Mouse (Mus musculus): Measurements from ENCODE around the gene Dnah1. TPM values are rescaled to one million over a fixed set of nuclear protein-coding genes. Genes with fewer than 3 reads are reported as not detected.

Dnah1 gene
- polyA plus RNA-seq, 2 experiments: 5.6 to 12.1 TPM

DNA sequence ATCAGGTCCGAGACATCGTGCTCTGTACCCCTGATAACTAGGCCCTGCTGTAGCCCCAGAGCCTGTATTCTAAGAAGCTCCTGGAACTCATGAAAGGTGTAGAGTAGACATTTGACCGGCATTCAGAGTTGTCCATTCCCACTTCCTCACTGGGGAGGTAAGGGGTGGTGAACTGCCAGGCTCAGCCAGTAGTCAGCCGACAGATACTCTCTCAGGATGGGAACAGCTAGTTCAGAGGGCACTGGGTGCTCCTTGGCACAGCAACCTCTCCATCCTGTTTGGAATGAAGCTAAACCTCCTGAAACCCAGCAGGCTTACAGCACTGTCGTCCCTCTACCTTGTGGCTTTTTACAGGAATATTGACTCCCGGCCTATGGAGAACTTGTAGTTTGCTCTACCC lies 111.8 kb downstream of the Dnah1 start:
- Histone ChIP-seq H3K27ac (replicated peaks; ENCODE audit: low read depth, low read length) (no peak overlapping the region), H3K4me2 (replicated peaks; ENCODE audit: low read depth, low read length, severe bottlenecking) (no peak overlapping the region), H3K4me3 (replicated peaks; ENCODE audit: low read length) (no peak overlapping the region), H3K9me3 (ENCODE audit: control insufficient read depth, low read length) (no peaks in the 10 kb centered on the region), H3K27me3 (ENCODE audit: control insufficient read depth, insufficient read depth, low read length) (no peaks in the 10 kb centered on the region), H3K4me1 (ENCODE audit: control insufficient read depth, insufficient read depth, low read length) (0 out of 2 replicates have a peak, but pooled peaks cover 11% of the 10 kb centered on the region), H3K36me3 (ENCODE audit: control insufficient read depth, insufficient read depth, low read length) (no peaks in the 10 kb centered on the region), H3K9ac (ENCODE audit: low read depth, low read length, severe bottlenecking) (no peak overlapping the region)
- TF ChIP-seq POLR2A (IDR thresholded peaks at IDR 0.05; ENCODE audit: borderline replicate concordance, extremely low read depth, insufficient read depth, insufficient read length): no peak
- DNase-seq (ENCODE audit: low spot score) (no peak), ATAC-seq (ENCODE audit: low FRiP score, low read depth) (no peak)
- 88% methylated on average over 6 of the region's 6 CpGs for WGBS

Other genes starting within 250 kb of the Dnah1 start
- 28.2 and 37.4 TPM in 2 replicates for gene Smim4, start 194.9 kb downstream of the Dnah1 start, polyA plus RNA-seq (2012; rRNA removed)
- gene Smim4, start 194.9 kb downstream of the Dnah1 start, polyA plus RNA-seq (2014; fragmentation: Nextera tagmentation; extraction: Ambion mirVana): 62.7 and 68.1 TPM in 2 replicates
- 357 and 464 TPM in 2 replicates for gene Nt5dc2, start 192.8 kb downstream of the Dnah1 start, polyA plus RNA-seq (2012; rRNA removed)
- gene Nt5dc2, start 192.8 kb downstream of the Dnah1 start, polyA plus RNA-seq (2014; fragmentation: Nextera tagmentation; extraction: Ambion mirVana): 358 and 361 TPM in 2 replicates
- gene Stab1, start 155.3 kb downstream of the Dnah1 start, polyA plus RNA-seq (2012; rRNA removed): 68.5 and 81.8 TPM in 2 replicates
- 59.5 and 64.4 TPM in 2 replicates for gene Stab1, start 155.3 kb downstream of the Dnah1 start, polyA plus RNA-seq (2014; fragmentation: Nextera tagmentation; extraction: Ambion mirVana)
- gene Tnnc1, start 115.6 kb downstream of the Dnah1 start, polyA plus RNA-seq (2012; rRNA removed): 301 and 458 TPM in 2 replicates
- 374 and 483 TPM in 2 replicates for gene Tnnc1, start 115.6 kb downstream of the Dnah1 start, polyA plus RNA-seq (2014; fragmentation: Nextera tagmentation; extraction: Ambion mirVana)
- 514 and 640 TPM in 2 replicates for gene Nisch, start 107.0 kb downstream of the Dnah1 start, polyA plus RNA-seq (2012; rRNA removed)
- 339 and 378 TPM in 2 replicates for gene Nisch, start 107.0 kb downstream of the Dnah1 start, polyA plus RNA-seq (2014; fragmentation: Nextera tagmentation; extraction: Ambion mirVana)
- gene Sema3g, start 106.0 kb downstream of the Dnah1 start, polyA plus RNA-seq (2012; rRNA removed): 3.7 and 4.0 TPM in 2 replicates
- 0.25 and 0.29 TPM in 2 replicates for gene Sema3g, start 106.0 kb downstream of the Dnah1 start, polyA plus RNA-seq (2014; fragmentation: Nextera tagmentation; extraction: Ambion mirVana)
- gene Phf7, start 72.6 kb downstream of the Dnah1 start, polyA plus RNA-seq (2012; rRNA removed): 9.5 and 10.5 TPM in 2 replicates
- 11.8 and 12.3 TPM in 2 replicates for gene Phf7, start 72.6 kb downstream of the Dnah1 start, polyA plus RNA-seq (2014; fragmentation: Nextera tagmentation; extraction: Ambion mirVana)
- gene Bap1, start 72.4 kb downstream of the Dnah1 start, polyA plus RNA-seq (2012; rRNA removed): 90.1 and 108 TPM in 2 replicates
- gene Bap1, start 72.4 kb downstream of the Dnah1 start, polyA plus RNA-seq (2014; fragmentation: Nextera tagmentation; extraction: Ambion mirVana): 71.7 and 76.4 TPM in 2 replicates
- 37.3 and 44.7 TPM in 2 replicates for gene Capn7, start 12.7 kb upstream of the Dnah1 start, polyA plus RNA-seq (2012; rRNA removed)
- 44.1 and 45.6 TPM in 2 replicates for gene Capn7, start 12.7 kb upstream of the Dnah1 start, polyA plus RNA-seq (2014; fragmentation: Nextera tagmentation; extraction: Ambion mirVana)
- gene Sh3bp5, start 112.2 kb upstream of the Dnah1 start, polyA plus RNA-seq (2012; rRNA removed): 37.4 and 49.1 TPM in 2 replicates
- 22.2 and 28.4 TPM in 2 replicates for gene Sh3bp5, start 112.2 kb upstream of the Dnah1 start, polyA plus RNA-seq (2014; fragmentation: Nextera tagmentation; extraction: Ambion mirVana)
- gene Eaf1, start 170.5 kb upstream of the Dnah1 start, polyA plus RNA-seq (2012; rRNA removed): 37.4 and 41.3 TPM in 2 replicates
- 22.6 and 23.3 TPM in 2 replicates for gene Eaf1, start 170.5 kb upstream of the Dnah1 start, polyA plus RNA-seq (2014; fragmentation: Nextera tagmentation; extraction: Ambion mirVana)
- 26.8 and 31.3 TPM in 2 replicates for gene Mettl6, start 171.1 kb upstream of the Dnah1 start, polyA plus RNA-seq (2012; rRNA removed)
- 59.8 and 67.6 TPM in 2 replicates for gene Mettl6, start 171.1 kb upstream of the Dnah1 start, polyA plus RNA-seq (2014; fragmentation: Nextera tagmentation; extraction: Ambion mirVana)